Mouse (Mus musculus): Measurements from ENCODE around the gene Neo1.

Neo1 gene

DNA sequence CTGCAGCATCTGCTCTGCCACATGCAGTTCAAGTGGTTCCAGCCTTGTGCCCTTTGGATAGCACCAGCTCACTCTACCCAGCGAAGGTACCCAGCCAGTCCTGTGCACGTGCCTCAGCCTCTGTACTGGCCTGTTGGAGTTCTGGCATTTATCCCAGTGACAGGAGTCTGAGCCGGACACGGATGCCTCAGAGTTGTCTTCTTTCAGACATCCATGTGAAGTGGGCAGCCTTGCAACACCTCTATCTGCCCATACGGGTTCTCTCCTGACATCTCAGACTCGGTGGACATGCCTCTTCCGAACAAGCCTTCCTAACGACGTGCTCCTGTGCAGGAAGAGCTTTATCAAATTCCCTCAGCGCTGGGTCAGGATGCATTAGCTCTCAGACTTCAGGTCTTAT lies 165.1 kb downstream of the Neo1 start:
- no peak for DNase-seq (ENCODE audit: extremely low read depth, low read depth, low spot score)

DNA sequence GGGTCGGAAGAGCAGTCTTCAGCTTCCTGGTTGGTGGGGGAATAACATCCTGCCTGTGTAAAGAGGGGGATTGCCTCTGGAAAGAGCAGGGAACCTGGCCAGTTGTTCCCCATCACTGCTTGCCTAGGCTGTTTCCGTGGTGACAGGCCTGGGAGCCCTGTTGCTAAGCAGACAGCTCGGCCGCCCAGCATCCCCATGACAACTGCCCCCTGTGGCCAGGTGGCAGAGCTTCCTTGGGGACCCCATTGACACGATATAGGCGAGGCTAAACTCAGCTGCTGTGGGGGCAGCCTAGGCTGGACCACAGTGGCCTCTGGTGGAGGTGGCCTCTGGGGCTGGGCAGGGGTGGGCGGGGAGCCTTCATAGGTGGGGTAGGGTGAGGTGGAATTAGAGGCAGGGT lies 172.4 kb downstream of the Neo1 start:
- no peak for DNase-seq (ENCODE audit: extremely low read depth, low read depth, low spot score)

DNA sequence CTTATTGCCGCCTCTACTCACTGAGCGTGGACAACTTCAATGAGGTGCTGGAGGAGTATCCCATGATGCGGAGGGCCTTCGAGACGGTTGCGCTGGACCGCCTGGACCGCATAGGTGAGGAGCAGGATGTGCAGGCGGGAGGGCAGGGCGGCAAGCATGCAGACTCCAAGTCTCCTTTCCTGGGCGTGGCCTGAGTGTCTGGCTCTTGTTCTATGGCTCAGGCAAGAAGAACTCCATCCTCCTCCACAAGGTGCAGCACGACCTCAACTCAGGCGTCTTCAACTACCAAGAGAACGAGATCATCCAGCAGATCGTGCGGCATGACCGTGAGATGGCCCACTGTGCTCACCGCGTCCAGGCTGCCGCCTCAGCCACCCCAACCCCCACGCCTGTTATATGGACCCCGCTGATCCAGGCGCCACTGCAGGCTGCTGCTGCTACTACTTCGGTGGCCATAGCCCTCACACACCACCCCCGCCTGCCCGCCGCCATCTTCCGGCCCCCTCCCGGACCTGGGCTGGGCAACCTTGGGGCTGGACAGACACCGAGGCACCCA lies 177.1 kb downstream of the Neo1 start:
- no peak for DNase-seq (ENCODE audit: extremely low read depth, low read depth, low spot score)

DNA sequence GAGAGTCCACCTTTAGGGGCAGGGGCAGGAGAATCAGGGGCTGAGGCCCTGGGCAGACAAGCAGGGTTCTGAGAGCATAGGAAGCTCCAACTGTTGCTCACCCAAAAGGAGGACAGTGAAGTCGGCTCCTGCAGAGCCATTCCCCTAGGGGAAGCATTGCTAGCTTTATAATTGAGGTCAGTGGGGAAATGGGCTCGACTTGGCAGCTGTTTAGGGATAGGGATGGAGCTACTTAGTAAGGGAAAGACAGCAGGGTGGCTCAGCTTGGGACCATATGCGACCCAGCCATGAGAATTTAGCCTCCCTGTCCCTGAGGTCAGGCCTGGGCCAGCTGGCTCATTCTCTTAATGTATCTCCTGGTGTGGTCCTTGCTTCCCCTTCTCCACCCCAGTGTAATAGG lies 181.3 kb downstream of the Neo1 start:
- no peak for DNase-seq (ENCODE audit: extremely low read depth, low read depth, low spot score)

DNA sequence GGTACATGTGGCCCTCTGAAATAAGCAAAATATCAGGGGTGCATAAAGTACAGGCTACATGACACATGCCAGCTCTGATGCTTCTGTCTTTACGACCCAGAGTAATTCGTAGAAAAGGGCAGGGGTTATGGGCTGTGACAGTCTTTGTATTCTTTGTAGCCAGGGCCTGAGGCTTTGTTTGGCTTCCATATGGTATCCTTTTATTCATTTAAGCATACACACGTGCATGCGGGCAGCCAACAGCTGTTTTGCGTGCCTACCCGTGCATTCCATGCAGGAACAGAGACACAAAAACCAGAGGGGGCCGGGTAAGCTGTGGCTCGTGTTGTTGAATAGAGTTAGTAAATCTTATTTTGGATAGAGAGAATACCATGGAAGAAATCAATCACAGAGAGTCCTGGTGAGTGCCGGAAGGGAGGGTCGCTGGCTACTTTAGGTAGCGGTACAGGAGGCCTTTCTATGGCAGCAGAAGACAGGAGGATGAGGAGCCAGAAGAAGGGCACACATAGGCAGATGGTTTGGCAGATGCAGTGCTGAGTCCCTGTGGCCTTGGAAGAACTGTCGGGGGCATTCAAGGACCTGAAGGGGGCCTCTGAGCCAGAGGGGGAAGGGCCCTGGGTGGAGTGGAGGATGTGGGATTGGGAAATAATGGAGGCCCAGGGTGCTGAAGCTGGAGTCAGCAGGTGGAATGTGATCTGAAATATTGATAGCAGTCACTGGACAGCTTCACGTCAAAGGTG lies 186.5 kb downstream of the Neo1 start:
- no peak for DNase-seq (ENCODE audit: extremely low read depth, low read depth, low spot score)

DNA sequence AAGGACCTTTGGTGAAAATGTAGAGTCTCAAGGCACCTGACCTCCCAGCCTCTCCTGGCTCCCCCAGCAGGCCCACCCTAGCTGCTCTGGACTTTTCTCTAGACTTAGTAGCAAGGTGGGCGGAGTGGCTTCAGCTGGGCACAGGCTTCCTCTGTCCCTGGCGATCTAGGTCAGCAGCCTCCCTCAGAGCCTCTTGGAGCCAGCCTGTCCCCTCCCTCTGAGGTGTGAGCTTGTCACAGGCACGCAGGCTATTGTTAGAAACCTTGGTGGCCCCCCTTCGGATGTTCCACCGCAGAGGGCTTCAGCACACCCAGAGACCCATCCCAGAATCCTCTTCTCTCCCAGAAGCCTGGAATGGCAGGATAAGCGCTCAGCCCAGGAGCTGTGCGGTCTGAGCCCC lies 188.6 kb downstream of the Neo1 start:
- DNase-seq (ENCODE audit: extremely low read depth, low read depth, low spot score): no peak

DNA sequence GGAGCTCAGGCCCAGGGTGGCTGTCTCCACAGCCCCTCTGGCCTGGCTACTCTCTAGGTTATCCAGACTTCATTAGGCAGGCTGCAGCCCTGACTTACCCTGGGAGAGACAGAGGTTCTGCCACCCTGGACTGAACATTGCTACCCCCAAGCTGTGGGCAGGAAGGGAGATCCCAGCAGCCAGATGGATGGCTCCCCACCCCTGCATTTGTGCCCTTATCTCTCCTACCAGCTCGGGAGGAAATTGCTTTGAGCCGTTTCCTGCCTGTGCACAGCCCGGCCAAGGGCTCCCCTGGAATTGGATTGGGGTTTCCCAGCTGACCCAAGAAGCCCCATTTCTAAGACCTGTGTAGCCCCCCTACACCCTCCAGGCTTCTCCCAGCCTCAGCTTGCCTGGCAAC lies 189.2 kb downstream of the Neo1 start:
- no peak for DNase-seq (ENCODE audit: extremely low read depth, low read depth, low spot score)

DNA sequence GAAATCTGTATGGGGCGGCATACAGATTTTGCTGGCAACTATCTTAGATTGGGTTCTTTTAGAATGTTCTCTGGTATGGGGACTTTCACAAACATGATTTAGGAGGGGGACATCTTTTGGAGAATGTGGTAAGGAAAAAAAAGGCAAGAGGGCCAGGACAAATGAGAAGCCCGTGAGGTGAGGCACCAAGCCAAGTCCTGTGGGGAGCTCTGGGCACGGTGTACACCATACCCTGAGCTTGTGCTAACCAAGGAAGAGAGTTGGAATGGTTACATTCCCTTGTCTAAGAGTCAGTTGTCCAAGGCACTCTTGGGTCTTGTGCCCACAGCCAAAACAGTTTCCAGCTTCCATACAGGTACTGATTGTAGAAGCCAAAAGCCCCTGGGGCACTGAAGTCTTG lies 191.6 kb downstream of the Neo1 start:
- no peak for DNase-seq (ENCODE audit: extremely low read depth, low read depth, low spot score)

DNA sequence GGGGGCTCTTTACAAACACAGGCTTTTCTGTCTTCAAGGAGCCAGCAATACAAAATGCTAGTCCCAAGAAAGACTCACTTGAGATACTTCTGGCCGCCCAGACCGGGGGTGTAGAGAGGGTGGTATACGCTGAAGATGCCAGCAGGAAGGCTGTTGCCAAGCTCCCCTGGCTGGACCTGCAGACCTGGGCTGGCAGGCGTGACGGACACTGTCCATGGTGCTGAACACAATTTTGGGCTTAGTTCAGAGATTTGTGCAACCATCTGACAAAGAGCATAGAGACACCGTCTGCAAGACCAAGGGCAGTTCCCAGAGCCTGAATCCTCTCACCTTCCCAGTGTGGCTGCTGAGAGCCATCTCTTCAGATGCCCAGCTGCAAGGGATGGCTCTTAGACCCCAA lies 194.6 kb downstream of the Neo1 start:
- DNase-seq (ENCODE audit: extremely low read depth, low read depth, low spot score): no peak

DNA sequence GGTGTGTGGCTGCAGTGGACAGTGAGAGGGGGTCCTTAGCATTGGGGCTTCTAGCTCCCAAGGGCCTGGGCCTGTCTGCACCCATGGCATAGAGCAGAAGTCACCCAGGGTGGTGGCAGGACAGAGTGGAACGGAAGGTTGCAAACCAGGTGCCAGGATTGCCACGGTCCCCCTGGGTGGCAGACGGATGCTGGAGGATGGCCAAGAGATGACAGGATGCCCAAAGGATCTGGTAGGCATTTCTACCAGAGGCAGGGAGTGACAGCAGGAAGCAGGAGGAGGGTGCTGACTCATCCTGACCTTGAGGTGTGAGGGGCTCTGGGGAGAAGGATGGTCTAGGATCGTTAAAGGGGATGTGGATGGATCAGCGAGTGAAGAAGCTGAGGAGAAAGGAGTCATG lies 197.7 kb downstream of the Neo1 start:
- DNase-seq (ENCODE audit: extremely low read depth, low read depth, low spot score): no peak

DNA sequence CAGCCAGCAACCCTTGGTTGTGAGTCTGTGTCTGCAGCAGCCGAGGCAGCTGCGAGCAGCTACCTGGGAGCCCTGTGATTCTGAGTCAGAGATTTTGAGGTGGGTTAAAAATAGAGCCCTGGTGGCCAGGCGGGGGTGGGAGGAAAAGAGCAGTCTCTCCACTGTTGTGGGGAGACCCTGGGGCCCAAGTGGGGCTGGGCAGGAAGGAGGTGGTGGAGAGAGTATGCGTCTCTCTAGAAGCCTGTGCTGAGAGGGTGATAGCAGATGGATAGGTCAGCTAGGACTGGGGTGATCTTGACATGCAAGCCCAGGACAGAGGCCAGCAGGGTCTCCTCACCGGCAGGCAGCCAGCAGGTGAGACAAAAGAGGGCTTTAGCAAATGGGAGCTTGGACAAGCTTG lies 199.1 kb downstream of the Neo1 start:
- no peak for DNase-seq (ENCODE audit: extremely low read depth, low read depth, low spot score)

DNA sequence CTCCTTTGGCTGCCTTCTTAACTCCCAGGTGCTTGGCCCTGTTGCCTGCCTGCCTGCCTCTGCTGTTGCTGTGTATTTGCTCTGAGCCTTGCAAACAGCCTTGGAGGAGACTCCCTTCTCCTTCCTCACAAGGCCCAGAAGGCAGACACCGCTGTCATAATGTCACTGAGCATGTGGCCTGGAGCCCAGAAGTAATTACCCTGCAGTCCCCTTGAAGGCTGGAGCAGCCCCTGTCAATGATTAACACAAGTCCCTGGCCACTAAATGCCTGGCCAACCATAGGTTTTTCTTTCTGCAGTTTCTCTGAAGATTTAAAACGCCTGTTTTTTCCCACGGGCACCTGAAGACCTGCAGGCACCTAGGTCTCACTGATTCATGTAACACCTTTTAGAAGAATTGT lies 203.3 kb downstream of the Neo1 start:
- no peak for DNase-seq (ENCODE audit: extremely low read depth, low read depth, low spot score)

DNA sequence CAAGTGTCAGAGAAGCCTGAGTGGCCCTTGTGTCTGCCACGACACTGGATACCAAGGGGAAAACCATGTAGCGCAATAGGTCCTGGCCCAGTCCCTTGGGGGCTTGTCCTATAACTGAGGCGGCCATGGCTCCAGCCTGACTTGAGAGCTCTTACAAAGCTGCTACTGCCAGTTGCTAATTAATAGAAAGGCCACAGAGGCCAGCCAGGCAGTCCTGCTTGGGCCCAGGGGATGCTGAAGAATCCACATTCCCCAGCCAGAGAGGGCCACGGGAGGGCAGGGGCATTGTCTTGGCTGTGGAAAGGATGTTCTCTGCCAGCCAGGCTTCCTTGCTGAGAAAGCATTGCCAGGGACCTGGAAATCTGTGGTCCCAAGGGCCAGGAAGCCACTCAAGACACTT lies 206.6 kb downstream of the Neo1 start:
- no peak for DNase-seq (ENCODE audit: extremely low read depth, low read depth, low spot score)
